Mouse (Mus musculus) frontal cortex, postnatal 36 days (tissue): Measurements from ENCODE around the gene Kmt2a.
A peak's percentile ranks its signal among the peaks of the same experiment; 100 is the strongest.

Experiments
- DNase-seq, 2 experiments: peaks; one replicate each; pipeline ENCODE4 v3.0.0; 2022; ENCODE audit warnings: low spot score in 2 of 2

The Kmt2a gene

DNA sequence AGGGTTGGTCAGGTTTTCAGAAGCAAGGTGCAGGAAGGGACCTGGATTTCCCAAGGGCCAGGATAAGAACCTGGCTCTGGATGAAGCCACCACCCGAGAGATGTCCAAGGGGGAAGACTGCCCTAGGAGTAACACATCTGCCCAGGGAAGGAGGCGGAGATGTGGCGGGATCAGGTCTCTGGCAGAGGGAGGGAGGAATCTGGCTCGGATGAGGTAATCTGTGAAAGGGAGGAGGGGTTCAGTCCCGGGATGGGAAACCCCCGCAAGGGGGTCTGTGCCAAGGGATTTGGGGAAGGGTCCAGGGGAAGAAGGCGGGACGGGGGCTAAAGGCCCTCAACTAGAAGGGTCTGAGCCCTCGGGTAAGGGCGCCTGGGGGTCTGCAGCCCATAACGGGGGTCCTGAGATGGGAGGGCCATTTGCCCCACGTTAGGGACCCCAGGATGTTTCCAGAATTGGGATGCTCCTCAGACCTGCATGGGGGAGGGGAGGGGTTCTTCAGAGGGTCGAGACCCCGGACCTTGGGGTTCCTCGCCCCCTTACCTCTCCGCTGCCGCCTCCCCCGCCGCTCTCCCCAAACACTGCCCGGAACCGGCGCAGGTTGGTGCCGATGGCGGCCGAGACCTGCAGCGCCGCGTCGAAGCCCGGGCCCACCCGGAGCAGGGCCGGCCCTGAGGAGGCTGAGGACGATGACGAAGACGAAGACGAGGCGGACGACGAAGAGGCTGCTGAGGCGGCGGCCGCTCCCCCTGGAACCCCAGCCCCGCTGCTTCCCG is 601 bp downstream of the Kmt2a start:
- no peak for DNase-seq

DNA sequence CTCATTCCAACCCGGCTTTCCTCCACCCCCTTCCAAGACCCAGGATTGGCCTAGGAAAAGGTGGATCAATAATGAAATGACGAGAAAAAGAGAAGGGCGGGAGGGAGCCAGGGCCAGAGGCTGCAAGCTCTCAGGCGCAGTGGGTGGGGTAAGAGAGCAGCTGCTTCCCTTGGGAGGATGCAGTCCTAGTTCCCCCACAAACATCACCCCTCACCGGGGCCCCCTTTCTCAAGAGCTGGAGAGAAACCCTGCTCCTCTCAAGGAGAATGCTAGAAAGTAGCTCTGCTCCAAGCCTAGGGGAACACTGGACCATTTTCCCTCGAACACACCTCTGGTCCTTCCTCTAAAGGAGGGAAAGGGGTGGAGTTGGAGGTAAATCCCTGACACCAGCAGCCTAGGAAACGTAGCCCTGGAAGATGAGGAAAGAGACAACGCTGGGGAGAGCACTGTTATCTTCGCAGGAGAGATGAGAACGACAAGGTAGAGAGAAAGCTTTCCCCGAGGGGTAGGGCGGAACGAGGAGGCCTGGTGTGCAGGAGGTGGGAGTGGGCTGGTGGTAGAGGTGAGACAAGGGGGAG is 1.3 kb downstream of the Kmt2a start:
- DNase-seq = peak in 1 of 2 experiments; percentile 48

GRCm38 (mm10) chr9:44878776-44879500 is 2.2 kb downstream of the Kmt2a start:
- DNase-seq = no peak

- DNase-seq = no peak
Observed at GRCm38 (mm10) chr9:44877686-44878085, 3.4 kb downstream of the Kmt2a start.

DNA sequence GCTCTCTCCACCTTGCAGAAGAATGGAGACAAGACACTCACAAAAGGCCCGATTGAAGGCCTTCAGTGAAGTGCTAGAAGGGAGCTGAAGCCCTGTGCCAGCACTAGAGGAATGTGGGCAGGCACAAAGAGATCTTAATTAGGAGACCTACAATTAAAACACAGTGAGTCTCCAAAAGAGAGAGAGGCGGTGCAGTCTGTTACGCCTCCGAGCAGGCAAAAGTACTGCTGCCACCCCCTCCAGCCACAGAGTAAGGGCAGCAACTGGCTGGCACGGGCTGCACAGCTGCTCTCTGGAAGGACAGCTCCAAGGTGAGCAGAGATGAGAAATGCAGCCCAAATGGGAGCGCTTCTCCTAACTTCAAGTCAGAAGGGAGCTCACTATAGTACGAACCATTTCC is 5.6 kb downstream of the Kmt2a start:
- DNase-seq = peak; percentile 42 to 52

DNA sequence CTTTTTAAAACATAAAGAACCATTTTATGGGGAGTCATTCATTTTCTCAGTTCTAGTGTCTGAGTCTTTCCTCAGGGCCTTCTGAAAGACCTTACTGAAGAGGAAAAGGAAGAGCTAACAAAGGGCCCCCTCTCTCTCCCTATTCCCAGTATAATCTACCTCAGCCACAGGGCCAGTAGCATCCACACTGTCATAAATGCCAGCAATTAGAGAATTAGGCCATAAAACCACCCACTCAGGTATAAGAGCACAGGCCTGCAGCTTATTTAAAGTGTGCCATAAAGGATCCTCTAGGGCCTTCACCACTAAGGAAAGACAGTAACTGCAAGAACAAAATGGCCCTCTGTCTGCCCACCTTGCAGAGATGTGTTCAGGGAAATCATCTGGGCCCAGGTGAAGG is 6.9 kb downstream of the Kmt2a start:
- no peak for DNase-seq

- DNase-seq = no peak
Observed at GRCm38 (mm10) chr9:44873665-44874064, 7.4 kb downstream of the Kmt2a start.

GRCm38 (mm10) chr9:44868336-44869094 is 12.6 kb downstream of the Kmt2a start:
- DNase-seq = no peak

DNA sequence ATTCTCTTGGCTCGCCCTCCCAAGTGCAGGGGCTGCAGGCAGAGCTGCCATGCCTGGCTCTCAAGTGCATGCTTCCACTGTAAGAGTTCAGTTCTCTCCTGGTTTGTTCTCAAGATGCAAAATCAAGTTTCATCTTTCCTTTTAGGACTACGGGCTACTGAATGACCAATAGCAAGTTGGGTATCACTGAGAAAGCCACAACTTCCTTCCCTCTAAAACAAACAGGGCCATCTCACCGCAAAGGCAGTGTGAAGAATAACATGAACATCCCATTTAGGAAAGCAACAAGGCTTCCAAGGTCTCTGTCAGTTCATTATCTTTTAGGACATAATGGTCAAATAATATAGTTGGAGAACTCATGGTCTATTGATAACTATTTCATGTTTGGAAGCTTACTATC is 13.4 kb downstream of the Kmt2a start:
- DNase-seq = no peak

GRCm38 (mm10) chr9:44866501-44867240 is 14.4 kb downstream of the Kmt2a start:
- no peak for DNase-seq

GRCm38 (mm10) chr9:44861121-44861520 is 20.0 kb downstream of the Kmt2a start:
- DNase-seq = no peak

DNA sequence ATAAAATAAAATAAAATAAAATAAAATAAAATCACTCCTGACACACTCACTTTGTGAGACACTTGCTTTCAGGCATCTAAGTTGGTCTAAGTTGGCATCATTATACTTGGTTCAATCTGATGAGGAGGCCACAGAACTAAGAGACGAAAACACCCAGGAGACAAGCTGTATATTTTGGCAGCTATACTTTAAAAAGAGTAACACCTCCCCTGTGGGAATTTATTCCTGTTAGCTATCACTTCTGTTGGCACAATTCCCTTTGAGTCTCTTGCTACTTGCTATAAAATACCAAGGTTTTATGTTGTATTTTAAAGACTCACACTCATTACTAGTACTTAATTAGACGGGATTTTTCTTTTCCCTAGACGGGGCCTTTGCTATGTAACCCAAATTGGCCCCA is 22.4 kb downstream of the Kmt2a start:
- no peak for DNase-seq

GRCm38 (mm10) chr9:44857405-44857992 is 23.6 kb downstream of the Kmt2a start:
- DNase-seq = peak in 1 of 2 experiments; percentile 56

- no peak for DNase-seq
Observed at GRCm38 (mm10) chr9:44855153-44855552, 25.9 kb downstream of the Kmt2a start.

- DNase-seq = no peak
Observed at GRCm38 (mm10) chr9:44847446-44847845, 33.6 kb downstream of the Kmt2a start.

DNA sequence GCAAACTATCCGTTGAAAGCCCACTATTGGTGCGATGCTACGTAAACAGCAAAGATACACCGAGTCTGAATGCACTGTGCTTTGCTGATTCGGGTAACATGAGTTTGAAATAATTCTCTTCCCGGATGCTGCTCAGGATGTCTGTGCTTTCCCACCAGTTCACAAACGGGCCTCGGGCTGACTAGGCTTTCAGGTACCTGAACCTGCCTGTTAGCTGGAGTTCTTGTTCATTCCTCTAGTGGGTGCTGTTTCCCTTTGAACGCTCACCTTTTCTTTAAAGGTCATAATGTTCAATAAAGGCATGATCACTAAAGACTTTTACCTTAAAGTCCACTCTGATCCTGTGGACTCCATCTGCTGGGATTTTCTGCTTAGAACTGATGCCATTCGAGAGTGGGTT is 39.9 kb downstream of the Kmt2a start:
- no peak for DNase-seq

- DNase-seq = peak; percentile 72 to 75
Observed at GRCm38 (mm10) chr9:44836439-44836838, 44.7 kb downstream of the Kmt2a start.

GRCm38 (mm10) chr9:44832356-44832755 is 48.7 kb downstream of the Kmt2a start:
- DNase-seq = no peak

DNA sequence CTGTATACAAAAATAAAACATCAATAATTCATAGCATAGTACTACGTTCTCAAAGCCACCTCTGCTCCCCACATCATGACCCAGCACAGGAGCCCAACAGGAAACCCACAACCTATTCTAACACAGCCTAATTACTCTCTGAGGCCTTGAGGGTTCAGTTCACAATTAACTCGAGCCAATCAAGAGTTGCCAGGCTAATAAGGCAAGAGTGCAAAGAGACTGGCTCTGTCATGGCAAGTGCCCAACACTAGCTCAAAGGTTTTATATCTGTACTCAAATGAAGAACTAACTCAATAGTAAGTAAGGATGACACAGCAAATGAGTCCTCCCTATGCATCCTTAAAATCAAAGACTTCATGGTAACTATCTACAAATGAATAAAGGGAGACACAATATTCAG is 50.6 kb downstream of the Kmt2a start:
- no peak for DNase-seq

DNA sequence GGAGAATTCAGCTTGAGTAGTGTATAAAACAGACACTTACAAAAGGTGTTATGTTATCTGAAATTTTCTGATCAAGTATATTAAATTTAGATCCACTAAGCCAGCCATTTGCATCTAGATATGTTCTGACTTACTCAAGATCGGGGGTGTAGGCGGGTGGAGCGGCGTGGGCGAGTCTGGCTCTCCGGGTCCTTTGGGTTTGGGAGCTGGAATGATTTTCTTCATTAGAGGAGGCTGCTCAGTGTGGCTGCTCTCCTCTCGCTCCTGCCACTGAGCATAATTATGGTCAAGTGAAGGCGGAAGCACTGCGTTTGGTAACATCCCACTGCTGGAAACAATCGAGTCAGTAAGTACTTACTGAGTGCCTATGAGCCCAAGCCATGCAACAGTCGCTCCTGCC is 52.2 kb downstream of the Kmt2a start:
- peak in 1 of 2 experiments; percentile 29 for DNase-seq

DNA sequence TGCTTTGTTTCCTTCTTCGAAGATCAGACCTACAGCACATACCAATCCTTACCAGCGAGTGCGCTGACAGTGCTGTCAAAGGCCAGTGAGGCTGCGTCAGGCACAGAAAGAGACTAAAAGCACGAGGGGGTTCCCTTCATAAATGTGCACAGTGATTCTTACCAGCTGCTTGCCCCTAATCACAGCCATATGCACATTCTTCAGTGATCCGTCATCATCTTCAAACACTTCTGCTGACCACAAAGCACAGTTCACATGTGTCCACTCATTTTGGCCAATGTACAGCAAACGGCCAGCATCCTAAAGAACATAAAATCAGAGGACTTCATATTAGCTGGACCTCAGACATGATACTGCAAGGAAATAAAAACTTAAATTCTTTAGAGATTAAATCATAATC is 54.4 kb downstream of the Kmt2a start:
- DNase-seq = no peak
